Mouse (Mus musculus) neural tube, embryonic 14.5 days (tissue): Measurements from ENCODE around the gene Tmem9. TPM values are rescaled to one million over a fixed set of nuclear protein-coding genes. Genes with fewer than 3 reads are reported as not detected.

Source experiments
- polyA plus RNA-seq: library from polyadenylated mRNA; unstranded; fragments of >200 nt; fragmentation: Nextera tagmentation; extraction: Ambion mirVana; gene quantifications from 2 replicates; pipeline ENCODE4 v1.2.1, GENCODE M21; 2014

The Tmem9 gene
- polyA plus RNA-seq, 1 experiment from 2014 or later, result 115 TPM

Other genes with a start within 250 kb of the Tmem9 start
- 38.4 and 40.2 TPM in 2 replicates for gene Phlda3, start 242.0 kb upstream of the Tmem9 start, polyA plus RNA-seq
- 3.2 and 3.4 TPM in 2 replicates for gene Tnni1, start 228.7 kb upstream of the Tmem9 start, polyA plus RNA-seq
- gene Lad1, start 189.6 kb upstream of the Tmem9 start, polyA plus RNA-seq, result 0.35 and 0.66 TPM in 2 replicates
- 2.1 TPM in 1 of 2 replicates, not detected in the other for gene Tnnt2, start 171.8 kb upstream of the Tmem9 start, polyA plus RNA-seq
- not detected in 2 replicates for gene Pkp1, start 88.9 kb upstream of the Tmem9 start, polyA plus RNA-seq
- gene Igfn1, start 1.8 kb upstream of the Tmem9 start, polyA plus RNA-seq, result 0.08 TPM in 1 of 2 replicates, not detected in the other
- gene Ascl5, start 42.7 kb downstream of the Tmem9 start, polyA plus RNA-seq, result not detected in 2 replicates
- gene Cacna1s, start 44.6 kb downstream of the Tmem9 start, polyA plus RNA-seq, result 0.20 TPM in 1 of 2 replicates, not detected in the other
- gene Kif21b, start 123.2 kb downstream of the Tmem9 start, polyA plus RNA-seq, result 43.1 and 54.5 TPM in 2 replicates
- not detected in 2 replicates for gene Mroh3, start 204.7 kb downstream of the Tmem9 start, polyA plus RNA-seq
- gene Inava, start 226.1 kb downstream of the Tmem9 start, polyA plus RNA-seq, result 2.3 and 2.6 TPM in 2 replicates